Mouse (Mus musculus): ENCODE results near the gene Lactbl1.

Gene Lactbl1

GRCm38 (mm10) chr4:136685431-136685869 lies 63.0 kb downstream of the Lactbl1 start:
- no peak for DNase-seq (ENCODE audit: low spot score)

- DNase-seq (ENCODE audit: low spot score), result no peak
Measured at GRCm38 (mm10) chr4:136688113-136688512, 65.7 kb downstream of the Lactbl1 start.
